11 mouse cellular contexts compared by ENCODE assay signal in genomic region chr12:21462658-21463057, GRCm38 (mm10). TPM values are rescaled to one million over a fixed set of nuclear protein-coding genes. Genes with fewer than 3 reads are reported as not detected.
DNase-seq lines count a peak whose midpoint lies in the region; ATAC-seq and TF ChIP-seq lines count a peak whose summit lies in the region.
"Had no signal": no experiment of that assay in that cellular context is flagged by ENCODE, and none has a peak within 500 bp of the region (broad histone marks: within the 10 kb centered on the region; RNA-seq: fewer than 3 reads in every experiment).

No protein-coding gene starts in this region.

- no peak for TF ChIP-seq CTCF in heart, adult 2 months (IDR thresholded peaks at IDR 0.05)

- WGBS in heart, adult 2 months, result 65% methylated on average over 3 of the region's 3 CpGs

- peak in 1 of 2 experiments; percentile 30 for DNase-seq in heart, adult 2 months
- no peak for DNase-seq in heart, postnatal 4 days
- DNase-seq in 3134 (ENCODE audit: extremely low read depth, insufficient read length, low spot score) (peak; percentile 23), MN1 (ENCODE audit: low spot score) (peak; percentile 67)
- no peak for DNase-seq in testis, postnatal 14 days (ENCODE audit: low spot score)
- DNase-seq in layer of hippocampus, adult 9-10 months (ENCODE audit: low spot score), result no peak
- DNase-seq: adrenal gland, postnatal 36 days; cerebellum, adult 9-11 months had no signal

- peaks cover 4% of the 10 kb centered on the region for H3K9me3 ChIP-seq in megakaryocyte, embryonic 14.5 days
- H3K9me3 ChIP-seq: hindbrain, embryonic 12.5 days had no signal

- no peak for ATAC-seq in erythroblast, adult 5-6 weeks (replicated peaks; ENCODE audit: low FRiP score, poor library complexity, severe bottlenecking)

- H3K79me2 ChIP-seq in heart, adult 2 months (replicated peaks; ENCODE audit: control insufficient read depth, insufficient read depth, low read length), result no peaks in the 10 kb centered on the region

- no peak overlapping the region for H3K9ac ChIP-seq in heart, adult 2 months (ENCODE audit: low read depth, low read length)
- H3K9ac ChIP-seq: hindbrain, embryonic 12.5 days had no signal

- TF ChIP-seq EP300 in heart, adult 2 months (IDR thresholded peaks at IDR 0.05; ENCODE audit: insufficient read depth, low read depth, low read length), result no peak

- TF ChIP-seq POLR2A in heart, adult 2 months (IDR thresholded peaks at IDR 0.05; ENCODE audit: insufficient read depth, low read depth, low read length), result no peak

- no peaks in the 10 kb centered on the region for H3K27me3 ChIP-seq in heart, adult 2 months (ENCODE audit: control insufficient read depth, insufficient read depth, low read length)
- H3K27me3 ChIP-seq in megakaryocyte, embryonic 14.5 days (replicated peaks), result no peaks in the 10 kb centered on the region
- H3K27me3 ChIP-seq: hindbrain, embryonic 12.5 days had no signal

- intact Hi-C loops in heart, adult 2 months (cut with DNase I), result loop anchor here (2.0 to 5.0 kb wide), 2 partner anchors 46 to 90 kb away; partner anchors contain the start of genes Adam17 and Ywhaq

- H3K4me3 ChIP-seq in heart, adult 2 months, result no peak overlapping the region
- H3K4me3 ChIP-seq in megakaryocyte, embryonic 14.5 days (replicated peaks), result peak overlapping the region; percentile 15
- H3K4me3 ChIP-seq: hindbrain, embryonic 12.5 days had no signal

- H3K36me3 ChIP-seq in heart, adult 2 months (ENCODE audit: control insufficient read depth, insufficient read depth, low read length), result no peaks in the 10 kb centered on the region
- H3K36me3 ChIP-seq in megakaryocyte, embryonic 14.5 days (replicated peaks; ENCODE audit: low read length), result no peaks in the 10 kb centered on the region
- H3K36me3 ChIP-seq: hindbrain, embryonic 12.5 days had no signal

- H3K27ac ChIP-seq in heart, adult 2 months, result peak overlapping the region; percentile 47
- H3K27ac ChIP-seq: hindbrain, embryonic 12.5 days had no signal

- peaks cover 1% of the 10 kb centered on the region for H3K4me1 ChIP-seq in heart, adult 2 months (ENCODE audit: control insufficient read depth, insufficient read depth, low read length)
- peaks cover 7% of the 10 kb centered on the region; the same call in 1 of the 2 replicates for H3K4me1 ChIP-seq in megakaryocyte, embryonic 14.5 days
- H3K4me1 ChIP-seq: hindbrain, embryonic 12.5 days had no signal

RNA-seq across cellular contexts. Expression of gene Ywhaq, which starts 45.2 kb away (rescaled TPM):
- 10 to 100 TPM; 65.8 to 74.6 TPM for total RNA-seq in heart, adult 2 months (2021)
- 27.7 and 43.2 TPM in 2 replicates for polyA plus RNA-seq in heart, adult 2 months (2012; rRNA removed)
- 100 to 1,000 TPM; 173 to 184 TPM for total RNA-seq in heart, postnatal 4 days (2021)
- polyA plus RNA-seq in megakaryocyte, embryonic 14.5 days (2012; ENCODE audit: insufficient read depth, low replicate concordance), result 36.8 and 41.4 TPM in 2 replicates
- 85.9 and 98.8 TPM in 2 replicates for total RNA-seq in erythroblast, adult 5-6 weeks (2015; ENCODE audit: low replicate concordance)
- 39.9 and 44.0 TPM in 2 replicates for total RNA-seq in erythroblast, adult 5-6 weeks (2017; ENCODE audit: low replicate concordance)

Comparison
In these comparisons a context has a peak if more than half of its experiments do, and no peak if none do; other contexts are left out.
1. DNase-seq: peak in 3134 (single experiment) and MN1 (single experiment); none in heart, postnatal 4 days (single experiment), testis, postnatal 14 days (single experiment) and layer of hippocampus, adult 9-10 months (single experiment).